Mouse (Mus musculus) G1E (cell line): ENCODE results near the gene Nmnat1.

ENCODE experiments used
- CTCF ChIP-seq: IDR thresholded peaks from 2 replicates; pipeline ENCODE4 v1.5.1; 2012; ENCODE audit warnings: low read depth, low read length, inconsistent platforms, mixed read lengths
- GATA1 ChIP-seq: IDR thresholded peaks from 2 replicates; pipeline ENCODE4 v1.6.1; 2012; ENCODE audit warnings: borderline replicate concordance, low read length, inconsistent platforms, mixed read lengths
- POLR2AphosphoS5 ChIP-seq: IDR thresholded peaks from 2 replicates; pipeline ENCODE4 v1.6.1; 2012; ENCODE audit warnings: low read depth, low read length, inconsistent platforms; ENCODE audit not compliant: insufficient replicate concordance
- TAL1 ChIP-seq: conservative IDR thresholded peaks from 2 replicates; pipeline ENCODE4 v1.6.1; 2012; ENCODE audit warnings: low read depth, low read length, inconsistent platforms, mixed read lengths

DNA sequence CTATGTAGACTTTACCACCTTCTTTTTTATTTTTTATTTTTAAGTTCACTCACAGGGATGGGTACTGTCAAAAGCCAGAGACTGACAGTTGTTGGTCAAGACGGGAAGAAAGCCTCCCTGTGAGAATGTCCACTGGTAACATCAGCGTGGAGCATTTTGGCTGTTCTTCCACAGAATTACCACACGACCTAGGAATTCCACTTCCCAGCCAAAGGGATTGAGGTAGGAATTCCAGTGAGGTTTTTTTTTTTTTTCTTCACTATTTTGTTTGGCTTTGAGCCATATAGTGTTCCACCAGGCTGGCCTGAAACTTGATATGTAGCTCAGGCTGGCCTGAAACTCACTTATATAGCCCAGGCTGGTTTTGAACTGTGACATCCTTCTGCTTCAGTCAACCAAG, 42.6 kb downstream of the Nmnat1 start:
- TF ChIP-seq CTCF (no peak), TAL1 (no peak), POLR2AphosphoS5 (no peak), GATA1 (no peak)
